Mouse (Mus musculus) effector memory CD4-positive, alpha-beta T cell, adult 7 months (primary cell): ENCODE measurements around the gene Gja5. TPM values are rescaled to one million over a fixed set of nuclear protein-coding genes. Genes with fewer than 3 reads are reported as not detected.

Experiments used
- polyA plus RNA-seq: library from polyadenylated mRNA; unstranded; fragments of 100-300 nt; shearing (Covaris generic); gene quantifications from one replicate; pipeline ENCODE4 v1.2.1, GENCODE M21; 2017

Gja5 gene
- polyA plus RNA-seq = not detected

DNA sequence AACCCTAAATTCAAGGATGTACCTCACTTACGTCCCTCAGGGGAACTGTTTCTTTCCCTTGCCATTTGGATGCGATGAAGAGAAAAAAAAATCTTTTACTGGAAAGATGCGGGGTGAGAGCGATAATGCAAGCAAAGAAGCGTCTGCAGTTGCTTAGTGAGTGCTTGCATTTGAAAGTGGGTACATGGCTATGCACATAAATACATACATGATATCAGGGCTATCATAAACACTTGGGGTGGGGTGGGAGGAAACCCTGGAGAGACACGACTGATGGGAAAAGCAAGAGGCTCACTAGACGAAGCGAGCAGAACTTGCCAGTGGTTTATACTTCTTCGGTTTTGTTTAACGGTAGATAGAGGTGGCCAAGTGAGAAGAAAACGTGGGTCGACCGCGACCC, at the start of gene Gja5:
TSS of gene Gja5 (plus strand) at position 301 of the 400 bp plus-strand sequence.

DNA sequence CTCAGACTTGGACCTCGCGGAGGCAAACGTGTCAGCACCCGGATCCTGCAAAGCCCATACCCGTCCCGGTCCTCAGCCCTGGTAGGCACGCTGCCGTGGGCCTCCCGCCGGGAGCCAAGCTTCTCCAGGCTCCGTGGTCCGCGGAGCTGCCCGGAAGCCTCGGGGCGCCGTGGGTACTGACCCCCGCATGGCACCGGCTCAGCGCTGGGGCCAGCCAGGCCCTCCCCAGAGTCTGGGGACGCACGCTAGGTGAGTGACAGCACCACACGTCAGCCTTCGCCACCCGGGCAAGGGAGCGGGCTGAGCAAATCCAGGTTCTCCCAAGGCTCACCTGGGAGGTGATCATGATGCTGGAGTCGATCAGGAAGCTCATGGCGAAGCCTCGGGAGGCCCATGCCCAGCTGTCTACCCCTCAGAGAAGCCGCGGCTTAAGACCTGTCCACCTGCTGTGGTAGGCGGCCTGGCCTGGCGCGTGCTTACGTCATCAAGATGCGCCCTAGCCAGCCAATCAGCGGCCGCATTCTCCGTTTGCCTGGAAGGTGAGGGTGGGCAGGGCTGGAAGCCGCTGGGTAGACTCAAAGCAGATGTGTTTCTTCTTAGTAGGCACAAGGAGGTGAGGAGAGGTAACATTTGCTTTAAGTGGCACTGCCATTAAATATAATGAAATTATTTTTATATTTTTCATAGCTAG, 503 bp downstream of the Gja5 start, which contains the start of gene Gpr89:
TSS of gene Gpr89 (minus strand) at position 496 of the 691 bp plus-strand sequence.

GRCm38 (mm10) chr3:96925920-96926319, 21.4 kb downstream of the Gja5 start, which contains the start of gene Gja8:
TSS of gene Gja8 (minus strand) at chr3:96926020.

Other genes with a start within 250 kb of the Gja5 start
- 4.7 TPM for gene Ankrd35, start 234.6 kb upstream of the Gja5 start, polyA plus RNA-seq
- gene Pias3, start 208.3 kb upstream of the Gja5 start, polyA plus RNA-seq = 9.8 TPM
- gene Nudt17, start 196.1 kb upstream of the Gja5 start, polyA plus RNA-seq = 2.4 TPM
- gene Polr3c, start 177.1 kb upstream of the Gja5 start, polyA plus RNA-seq = 50.8 TPM
- 103 TPM for gene Rnf115, start 177.0 kb upstream of the Gja5 start, polyA plus RNA-seq
- gene Pdzk1, start 75.4 kb upstream of the Gja5 start, polyA plus RNA-seq = 0.88 TPM
- 6.7 TPM for gene Cd160, start 75.3 kb upstream of the Gja5 start, polyA plus RNA-seq
- 23.1 TPM for gene Gpr89, start 653 bp downstream of the Gja5 start, polyA plus RNA-seq
- gene Gja8, start 21.3 kb downstream of the Gja5 start, polyA plus RNA-seq = 0.35 TPM